Mouse (Mus musculus): ENCODE data around the gene Arhgef2.
A peak's percentile ranks its signal among the peaks of the same experiment; 100 is the strongest.
"Not testable (repeated sequence)": the region's sequence is repeated elsewhere in the genome, so short reads cannot be mapped to it uniquely, and the experiment has no call there.

Gene Arhgef2

GRCm38 (mm10) chr3:88605666-88606065, at the start of gene Arhgef2:
Gene Arhgef2, plus strand, starts transcription at chr3:88605966.
- not testable (repeated sequence) for DNase-seq

DNA sequence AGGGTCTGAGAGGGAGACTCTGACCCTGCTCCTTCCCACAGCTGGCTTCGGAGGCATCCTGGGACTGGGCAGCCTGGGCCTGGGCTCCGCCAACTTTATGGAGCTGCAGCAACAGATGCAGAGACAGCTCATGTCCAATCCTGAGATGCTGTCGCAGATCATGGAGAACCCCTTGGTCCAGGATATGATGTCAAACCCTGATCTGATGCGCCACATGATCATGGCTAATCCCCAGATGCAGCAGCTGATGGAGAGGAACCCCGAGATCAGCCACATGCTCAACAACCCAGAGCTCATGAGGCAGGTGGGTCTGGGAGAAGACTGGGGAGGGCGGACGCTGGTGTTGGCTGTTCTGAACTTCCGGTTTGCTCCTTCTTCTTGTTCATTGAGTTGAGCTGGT, 49.1 kb upstream of the Arhgef2 start:
- no peak for DNase-seq

DNA sequence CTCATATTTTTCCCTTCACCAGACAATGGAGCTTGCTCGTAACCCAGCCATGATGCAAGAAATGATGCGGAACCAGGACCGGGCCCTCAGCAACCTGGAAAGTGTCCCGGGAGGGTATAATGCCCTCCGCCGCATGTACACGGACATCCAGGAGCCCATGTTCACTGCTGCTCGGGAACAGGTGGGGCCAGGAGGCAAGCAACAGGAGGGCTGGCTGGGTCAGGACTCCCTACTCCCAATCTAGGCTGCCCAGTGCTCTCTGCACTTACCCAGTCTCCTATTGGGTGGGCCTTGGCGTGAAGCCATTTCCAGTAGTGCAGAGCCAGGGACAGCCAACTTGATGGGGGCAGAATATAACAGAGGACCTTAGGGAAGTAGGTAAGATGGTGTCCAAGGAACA, 46.2 kb upstream of the Arhgef2 start:
- DNase-seq: no peak

DNA sequence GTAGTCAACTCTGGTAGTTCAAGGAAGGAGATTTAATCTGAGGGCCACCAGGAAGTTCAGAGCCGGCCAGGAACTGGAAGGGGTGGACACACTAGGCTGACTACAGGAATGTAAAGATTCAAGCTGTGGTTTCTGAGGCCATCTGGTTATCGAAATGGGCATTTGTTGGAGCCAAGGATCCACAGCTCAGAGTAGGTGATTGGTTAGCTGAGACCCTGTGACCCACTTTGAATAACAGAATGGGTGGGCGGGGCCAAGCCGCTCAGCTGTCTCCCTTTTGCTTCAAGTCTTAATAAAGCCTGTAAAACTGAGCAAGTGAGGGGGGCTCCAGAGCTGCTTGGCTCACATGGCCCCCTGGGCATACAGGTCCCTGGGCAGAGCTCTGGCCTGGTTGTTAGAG, 43.8 kb upstream of the Arhgef2 start:
- peak; percentile 49 to 66 for DNase-seq

GRCm38 (mm10) chr3:88563442-88563841, 42.3 kb upstream of the Arhgef2 start:
- DNase-seq: no peak

- no peak for DNase-seq
These were observed 41.8 kb upstream of the Arhgef2 start for GRCm38 (mm10) chr3:88563966-88564365.

DNA sequence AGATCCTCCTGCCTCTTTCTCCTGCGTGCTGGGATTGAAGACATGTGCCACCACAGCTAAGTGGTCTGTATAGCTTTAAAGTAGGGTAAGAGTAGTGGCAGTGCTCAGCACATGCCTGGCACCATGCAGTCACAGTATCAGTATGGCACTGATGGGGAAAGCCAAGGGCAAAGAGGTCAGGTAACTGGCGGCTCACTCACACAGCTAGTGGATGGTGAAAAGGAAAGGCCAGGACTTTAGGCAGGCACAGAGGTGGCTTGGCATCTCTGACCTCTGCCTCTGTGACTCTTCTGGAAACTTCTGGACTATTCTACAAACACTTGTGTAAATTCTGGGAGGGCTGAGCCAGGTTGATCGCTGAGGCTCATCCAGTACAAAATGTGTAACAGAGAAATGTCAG, 39.6 kb upstream of the Arhgef2 start:
- no peak for DNase-seq

GRCm38 (mm10) chr3:88566536-88567061, 39.2 kb upstream of the Arhgef2 start:
- peak; percentile 29 to 36 for DNase-seq

DNA sequence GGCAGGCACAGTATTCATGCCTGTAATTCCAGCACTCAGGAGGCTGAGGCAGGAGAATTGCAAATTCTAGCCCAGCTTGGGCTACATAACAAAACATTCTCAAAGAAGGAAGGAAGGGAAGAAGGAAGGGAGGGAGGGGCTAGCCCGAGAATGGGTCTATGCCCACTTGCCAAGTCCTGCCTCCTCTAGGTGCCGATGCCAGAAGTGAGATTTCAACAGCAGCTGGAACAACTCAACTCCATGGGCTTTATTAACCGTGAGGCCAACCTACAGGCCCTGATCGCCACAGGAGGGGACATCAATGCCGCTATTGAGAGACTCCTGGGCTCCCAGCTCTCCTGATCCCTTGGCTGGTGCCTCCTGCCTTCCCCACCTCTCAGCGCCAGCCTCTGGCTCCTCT, 37.9 kb upstream of the Arhgef2 start:
- DNase-seq: no peak

GRCm38 (mm10) chr3:88568615-88569014, 37.2 kb upstream of the Arhgef2 start:
- DNase-seq: no peak

- no peak for DNase-seq
These were observed 36.7 kb upstream of the Arhgef2 start for GRCm38 (mm10) chr3:88569093-88569492.

- DNase-seq: no peak
These were observed 36.1 kb upstream of the Arhgef2 start for GRCm38 (mm10) chr3:88569694-88570093.

GRCm38 (mm10) chr3:88570341-88570740, 35.4 kb upstream of the Arhgef2 start:
- no peak for DNase-seq

DNA sequence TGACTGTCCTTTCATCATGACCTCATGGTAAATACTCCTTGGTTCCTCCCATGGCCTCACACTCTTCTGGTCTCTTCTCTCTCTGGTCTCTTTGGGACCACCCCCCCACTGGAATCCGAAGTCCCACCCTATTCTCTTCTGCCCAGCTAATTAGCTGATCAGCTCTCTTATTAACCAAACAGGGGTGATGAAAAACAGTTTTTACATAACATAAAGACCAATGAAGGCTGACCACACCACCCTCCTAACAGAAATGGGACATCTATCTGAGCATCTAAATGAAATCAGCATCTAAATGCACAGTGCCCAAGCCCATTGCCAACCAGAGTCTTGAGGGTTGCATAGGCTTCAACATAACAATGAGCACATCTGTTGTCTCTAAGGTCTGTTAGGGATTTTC, 33.9 kb upstream of the Arhgef2 start:
- DNase-seq: no peak

- DNase-seq: no peak
These were observed 32.9 kb upstream of the Arhgef2 start for GRCm38 (mm10) chr3:88572835-88573234.

DNA sequence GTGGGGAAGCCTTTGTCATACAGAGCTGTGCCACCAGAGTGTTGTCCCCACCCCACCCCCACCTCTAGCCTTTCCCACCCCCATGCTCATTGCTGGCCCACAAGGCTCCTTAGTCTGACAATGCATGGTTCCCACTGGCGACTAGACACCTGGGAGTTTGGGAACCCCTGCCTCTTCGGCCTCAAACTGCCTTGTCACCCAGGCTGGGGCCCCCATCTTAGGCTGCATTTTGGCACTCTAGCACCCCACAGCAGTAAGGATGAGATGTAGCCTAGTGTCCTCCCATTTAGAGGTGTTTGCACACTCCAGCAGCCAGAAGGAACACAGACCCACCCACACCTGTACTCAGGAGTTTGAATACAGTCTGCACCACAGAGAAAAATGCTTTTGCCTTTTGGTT, 32.0 kb upstream of the Arhgef2 start:
- DNase-seq: no peak

- DNase-seq: no peak
These were observed 30.2 kb upstream of the Arhgef2 start, which contains the start of gene Ssr2 for GRCm38 (mm10) chr3:88575540-88575939. Gene Ssr2, plus strand, starts transcription at chr3:88575876.

DNA sequence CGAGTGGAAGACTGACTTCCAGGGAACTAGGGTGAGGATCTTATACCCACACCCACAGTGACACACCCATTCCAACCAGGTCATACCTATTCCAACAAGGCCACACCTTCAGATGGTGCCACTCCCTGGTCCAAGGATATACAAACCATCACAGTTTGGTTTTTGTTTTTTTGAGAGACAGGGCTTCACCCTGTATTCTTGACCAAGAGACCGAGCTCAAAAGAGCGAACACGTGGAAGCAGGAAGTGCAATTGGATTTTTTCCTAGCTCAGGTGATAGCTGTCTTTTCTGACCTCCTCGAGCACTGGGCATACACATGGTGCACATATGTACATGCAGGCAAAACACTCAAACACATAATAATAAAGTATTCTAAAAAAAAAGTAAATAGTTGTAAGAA, 27.9 kb upstream of the Arhgef2 start:
- not testable (repeated sequence) for DNase-seq

GRCm38 (mm10) chr3:88578498-88579424, 27.0 kb upstream of the Arhgef2 start:
- no peak for DNase-seq

- peak; percentile 87 to 89 for DNase-seq
These were observed 26.2 kb upstream of the Arhgef2 start for GRCm38 (mm10) chr3:88579454-88580117.

DNA sequence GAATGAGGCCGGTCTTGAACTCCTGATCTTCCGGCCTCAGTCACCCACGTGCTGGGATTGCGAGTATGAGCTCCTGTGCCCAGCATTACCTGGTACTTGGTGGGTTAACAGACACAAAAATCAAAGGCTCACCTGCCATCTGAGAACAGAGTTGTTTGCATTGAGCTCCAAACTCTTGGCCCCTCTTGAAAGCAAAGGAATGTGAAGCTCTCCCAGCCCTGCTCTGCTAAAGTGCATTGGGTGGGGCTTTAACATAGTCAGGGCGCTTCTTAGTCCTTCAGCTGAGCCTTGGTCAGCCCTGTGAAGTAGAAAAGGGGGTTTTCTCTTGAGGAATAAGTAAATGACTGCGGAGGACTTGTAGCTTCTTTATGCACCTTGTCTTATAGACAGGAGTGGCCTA, 20.0 kb upstream of the Arhgef2 start:
- DNase-seq: no peak

DNA sequence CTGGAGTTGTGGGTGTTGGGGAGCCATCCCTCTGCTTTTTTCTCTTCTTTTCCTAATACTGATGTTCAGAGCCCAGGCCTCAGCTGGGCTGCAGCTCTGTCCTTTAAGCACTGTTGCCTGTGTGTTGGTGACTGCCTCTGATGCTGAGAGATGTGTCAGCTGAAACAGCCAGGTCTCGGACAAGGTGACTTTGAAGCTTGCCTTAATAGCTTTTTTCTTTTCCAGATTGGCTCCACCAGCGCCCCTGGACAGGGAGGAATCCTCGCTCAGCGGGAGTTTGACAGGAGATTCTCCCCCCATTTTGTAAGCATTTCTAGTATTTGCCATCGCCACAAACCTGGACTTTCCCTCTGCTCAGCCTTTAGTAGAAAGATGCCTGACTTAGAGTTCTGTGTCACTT, 19.1 kb upstream of the Arhgef2 start:
- no peak for DNase-seq

DNA sequence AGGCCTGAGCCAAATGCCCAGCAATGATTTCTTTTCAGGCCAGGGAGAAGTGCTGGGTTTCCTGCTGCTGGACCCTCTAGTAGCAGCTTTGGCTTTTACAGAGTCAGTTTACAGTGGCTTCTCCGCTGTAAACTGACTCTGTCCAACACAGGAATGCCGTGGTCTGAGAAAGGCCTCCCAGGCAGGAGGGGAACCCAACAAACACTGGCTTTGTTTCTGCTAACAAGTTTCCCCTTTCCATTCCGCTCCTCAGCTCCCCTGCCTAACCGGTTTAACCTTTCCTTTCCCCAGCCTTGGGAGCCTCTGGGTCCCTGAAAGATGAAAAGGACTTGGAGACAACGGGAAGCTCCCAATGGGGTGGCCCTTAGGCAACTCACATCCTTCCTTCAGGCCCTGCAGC, 15.5 kb upstream of the Arhgef2 start:
- DNase-seq: no peak

DNA sequence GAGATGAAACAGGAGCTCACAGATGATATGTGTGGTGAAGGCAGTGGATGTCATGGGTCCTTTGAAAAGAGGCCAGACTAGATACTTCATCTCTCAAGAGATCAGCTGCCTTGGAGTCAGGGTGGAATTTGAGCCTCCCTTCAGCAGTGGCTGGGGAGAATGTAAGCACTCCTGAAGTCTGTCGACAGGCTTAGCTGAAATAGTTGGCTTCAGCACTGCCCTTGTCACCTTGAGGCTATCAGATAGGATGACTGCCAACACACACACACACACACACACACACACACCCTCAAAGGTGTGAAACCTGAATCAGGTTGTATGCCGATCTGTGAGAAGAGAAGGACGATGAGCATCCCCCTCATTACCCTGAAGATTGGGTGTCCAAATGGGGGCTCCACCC, 14.7 kb upstream of the Arhgef2 start:
- no peak for DNase-seq

All from kidney, postnatal 36 days (tissue).